Mouse (Mus musculus): Measurements from ENCODE around the gene Rftn1.

Gene Rftn1

DNA sequence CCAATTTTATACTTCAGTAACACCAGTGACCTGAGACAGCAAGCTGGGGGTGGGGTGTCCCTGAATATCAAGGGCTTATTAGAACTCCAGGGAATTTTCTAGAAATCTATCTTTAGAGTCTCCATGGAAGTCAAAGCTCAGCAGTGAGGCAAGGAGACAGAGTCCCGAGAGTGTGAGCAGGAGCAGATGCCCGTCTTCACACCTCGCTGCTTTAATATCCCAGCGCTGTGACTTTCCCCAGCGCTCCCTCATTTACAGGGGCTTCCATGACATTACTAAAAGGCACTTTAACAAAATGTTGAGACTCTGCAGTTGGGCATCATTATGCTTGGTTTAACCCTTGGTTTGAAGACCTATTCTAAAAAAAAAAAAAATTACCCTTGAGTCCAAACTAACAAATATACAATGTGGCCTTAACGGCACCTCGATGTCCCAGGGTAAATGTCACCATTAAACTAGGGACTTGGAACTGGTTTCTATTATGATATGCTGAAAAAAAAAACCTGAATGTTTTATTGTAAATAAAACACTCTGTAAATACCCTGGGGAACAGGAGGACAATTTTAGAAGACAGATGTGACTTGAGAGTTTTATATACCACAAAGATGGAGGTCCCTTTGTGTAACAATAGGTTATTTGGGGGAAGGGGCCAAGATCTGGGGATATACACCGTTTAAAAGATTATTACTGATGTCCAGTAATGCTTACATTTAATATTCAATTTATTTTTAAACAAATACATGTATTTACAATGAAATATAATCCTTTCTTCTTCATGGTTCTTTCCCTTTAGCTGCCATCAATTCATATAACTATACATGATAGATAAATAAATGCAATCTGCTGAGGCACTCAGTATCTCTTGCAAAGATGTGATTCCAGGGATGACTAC is 123.4 kb downstream of the Rftn1 start:
- DNase-seq (ENCODE audit: low spot score in 2 of 2): no peak

DNA sequence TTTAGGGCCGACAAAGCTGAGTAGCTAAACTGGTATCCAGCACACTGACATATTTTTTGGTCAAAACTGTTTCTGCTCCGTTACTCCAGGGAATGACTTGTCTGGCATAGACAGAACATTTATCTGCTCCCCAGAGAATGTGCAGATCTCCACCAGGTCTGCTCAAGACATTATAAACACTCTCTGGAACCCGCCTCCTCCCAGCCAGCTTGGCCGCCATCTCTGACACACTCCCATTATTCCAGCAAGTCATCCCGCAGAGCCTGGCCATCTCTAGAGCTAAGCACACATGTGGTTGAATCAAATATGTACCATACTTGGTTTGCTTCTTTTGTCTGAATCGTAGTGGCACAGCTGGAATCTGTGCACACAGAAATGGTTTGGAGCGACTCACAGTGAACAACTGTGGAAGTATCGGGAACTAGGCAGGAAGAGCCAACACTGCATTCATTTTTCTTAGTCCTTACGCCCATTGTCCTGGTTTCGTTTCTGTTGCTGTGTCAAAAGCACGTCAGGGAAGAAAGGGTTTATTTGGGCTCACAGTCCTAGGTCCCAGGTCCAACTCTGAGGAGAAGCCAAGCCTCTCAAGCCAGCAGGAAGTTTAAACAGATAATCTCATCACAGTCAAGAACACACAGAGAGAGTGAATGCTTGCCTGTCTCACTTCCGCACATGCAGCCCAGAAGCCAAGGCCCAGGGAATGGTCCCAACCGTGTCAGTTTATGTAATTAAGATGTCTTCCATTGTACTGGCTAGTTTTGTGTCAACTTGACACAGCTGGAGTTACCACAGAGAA is 126.4 kb downstream of the Rftn1 start:
- DNase-seq (ENCODE audit: low spot score in 2 of 2): no peak

DNA sequence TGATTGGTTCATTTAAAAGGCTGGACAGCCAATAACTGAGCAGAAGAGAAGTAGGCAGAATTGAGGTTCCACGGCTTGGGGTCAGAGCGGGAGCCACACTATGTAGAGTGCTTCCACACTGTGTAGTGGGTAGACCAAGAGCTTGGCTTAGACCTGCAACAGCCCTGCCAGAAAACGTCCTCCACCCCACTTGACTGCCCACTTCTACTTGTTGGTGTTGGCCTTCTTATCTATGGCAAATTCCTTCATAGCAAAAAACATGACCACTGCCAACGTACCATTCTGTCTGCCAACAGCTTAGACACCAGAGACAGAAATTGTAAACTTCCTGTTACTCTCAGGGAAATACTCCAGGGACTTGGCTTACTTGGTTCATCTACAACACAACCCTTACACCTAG is 127.8 kb downstream of the Rftn1 start:
- no peak for DNase-seq (ENCODE audit: low spot score in 2 of 2)

DNA sequence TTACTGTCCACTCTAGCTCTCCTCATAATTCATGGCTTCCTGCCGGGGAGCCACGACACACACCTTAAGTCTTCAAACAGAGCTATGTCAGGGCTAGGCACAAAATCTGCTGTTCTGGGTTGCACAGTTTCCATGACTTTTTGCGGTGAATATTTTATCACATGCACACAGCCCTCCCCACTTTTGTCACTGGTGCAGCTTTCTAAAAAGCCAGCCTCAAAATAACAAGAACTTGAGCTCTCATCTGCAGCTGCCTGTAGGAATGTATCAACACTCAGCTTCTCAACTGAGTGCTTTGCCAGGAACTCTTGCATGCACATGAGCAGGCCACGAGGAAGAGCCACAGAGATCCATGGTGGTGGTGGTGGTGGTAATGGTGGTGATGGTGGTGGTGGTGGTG is 129.0 kb downstream of the Rftn1 start:
- DNase-seq (ENCODE audit: low spot score in 2 of 2): peak in 1 of 2 experiments; percentile 36

DNA sequence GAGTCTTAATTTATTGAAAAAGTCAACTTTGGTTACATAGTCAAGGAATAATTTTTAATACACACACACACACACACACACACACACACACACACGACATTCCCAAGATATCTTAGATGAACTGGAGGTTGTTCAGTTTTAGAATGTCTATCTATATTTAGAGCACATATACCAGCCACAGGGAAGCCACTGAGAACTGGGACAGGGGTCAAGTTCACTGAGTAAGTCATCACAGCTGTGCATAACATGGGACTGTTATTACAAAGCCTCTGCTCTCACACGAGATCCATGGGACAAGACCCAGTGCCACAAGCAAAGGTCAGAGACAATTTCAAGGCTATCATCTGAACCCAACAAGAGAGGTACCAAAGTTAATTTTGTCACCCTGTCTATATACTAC is 130.3 kb downstream of the Rftn1 start:
- no peak for DNase-seq (ENCODE audit: low spot score in 2 of 2)

DNA sequence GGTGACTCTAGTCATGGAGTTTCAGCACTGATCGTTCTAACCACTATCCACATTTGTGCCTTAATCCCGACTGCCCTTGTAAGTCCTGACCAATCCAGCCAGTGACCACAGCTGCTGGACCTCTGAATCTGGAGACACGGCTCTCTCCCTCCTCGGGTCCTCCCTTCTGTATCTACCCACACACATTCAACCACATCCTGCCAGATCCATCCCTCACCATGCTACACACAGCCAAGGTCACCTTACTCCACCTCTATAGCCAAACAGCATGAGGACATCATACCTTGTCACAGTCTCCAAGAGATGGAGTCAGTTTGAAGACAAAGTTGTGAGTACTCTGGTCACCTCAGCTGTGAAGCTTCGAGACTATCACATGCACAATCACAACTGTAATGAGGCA is 131.1 kb downstream of the Rftn1 start:
- DNase-seq (ENCODE audit: low spot score in 2 of 2): no peak

DNA sequence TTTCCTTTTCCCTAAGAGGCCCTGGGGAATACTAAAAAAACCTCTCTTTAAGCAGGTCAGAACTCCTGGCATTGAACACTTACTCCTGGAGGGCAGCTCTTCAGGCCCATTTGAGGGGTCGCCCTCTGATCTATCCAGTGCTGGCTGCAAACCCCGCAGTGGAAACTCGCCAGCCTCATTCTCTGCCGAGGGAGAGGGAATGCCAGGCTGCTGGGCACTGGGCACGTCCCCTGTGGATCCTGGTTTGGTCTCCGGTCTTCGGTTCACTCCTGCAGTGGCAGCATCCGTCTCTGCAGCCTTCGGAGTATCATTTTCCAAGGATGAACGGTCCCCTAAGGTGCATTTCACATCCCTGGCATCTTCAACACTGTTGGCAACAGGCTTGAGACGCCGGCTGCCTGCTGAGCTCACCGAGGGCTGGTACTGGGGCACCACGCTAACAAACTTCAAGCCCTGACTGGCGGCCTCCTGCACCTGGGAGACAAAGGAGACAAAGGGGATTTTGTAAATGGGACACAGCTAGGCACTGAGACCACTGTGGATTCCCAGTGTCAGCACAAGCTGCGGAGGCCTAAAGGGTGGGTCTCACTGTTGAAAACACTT is 135.2 kb downstream of the Rftn1 start:
- no peak for DNase-seq (ENCODE audit: low spot score in 2 of 2)

DNA sequence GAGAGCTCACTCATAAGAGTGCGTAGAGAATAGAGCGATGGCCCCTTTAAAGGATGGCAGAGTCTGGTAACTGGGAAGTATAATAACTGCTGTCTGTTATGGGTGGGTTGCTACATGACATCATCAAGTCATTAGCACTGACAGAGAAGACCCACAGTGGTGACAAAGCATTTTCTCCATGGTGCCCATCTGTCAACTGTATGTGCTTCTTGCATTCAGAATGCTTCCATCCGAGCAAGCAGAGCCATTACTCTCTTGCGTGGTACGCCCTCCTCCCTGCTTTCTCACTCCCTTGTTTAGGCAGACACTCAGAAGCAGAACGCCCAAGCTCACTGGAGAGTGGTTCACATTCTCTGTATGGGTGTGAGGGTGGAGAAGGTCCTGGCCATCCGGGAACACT is 135.9 kb downstream of the Rftn1 start:
- peak; percentile 30 to 45 for DNase-seq (ENCODE audit: low spot score in 2 of 2)

DNA sequence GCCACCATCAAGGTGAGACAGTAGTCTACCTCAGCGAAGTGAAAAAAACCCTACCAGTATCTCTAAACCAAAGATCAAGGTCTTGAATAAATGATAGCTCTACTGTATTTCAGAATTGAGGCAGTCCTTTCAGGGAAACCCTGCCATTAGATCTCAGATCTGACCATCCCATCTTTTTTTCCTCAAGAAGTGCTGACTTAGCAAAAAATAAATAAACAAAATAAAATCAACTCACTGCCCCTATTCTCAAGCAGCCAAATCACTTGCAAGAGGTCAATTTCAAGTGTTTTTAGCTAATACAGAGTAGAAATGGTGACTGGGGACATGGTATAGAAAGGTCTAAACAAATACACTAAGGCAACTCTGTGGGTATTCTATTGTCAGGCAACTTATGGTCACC is 136.5 kb downstream of the Rftn1 start:
- no peak for DNase-seq (ENCODE audit: low spot score in 2 of 2)

DNA sequence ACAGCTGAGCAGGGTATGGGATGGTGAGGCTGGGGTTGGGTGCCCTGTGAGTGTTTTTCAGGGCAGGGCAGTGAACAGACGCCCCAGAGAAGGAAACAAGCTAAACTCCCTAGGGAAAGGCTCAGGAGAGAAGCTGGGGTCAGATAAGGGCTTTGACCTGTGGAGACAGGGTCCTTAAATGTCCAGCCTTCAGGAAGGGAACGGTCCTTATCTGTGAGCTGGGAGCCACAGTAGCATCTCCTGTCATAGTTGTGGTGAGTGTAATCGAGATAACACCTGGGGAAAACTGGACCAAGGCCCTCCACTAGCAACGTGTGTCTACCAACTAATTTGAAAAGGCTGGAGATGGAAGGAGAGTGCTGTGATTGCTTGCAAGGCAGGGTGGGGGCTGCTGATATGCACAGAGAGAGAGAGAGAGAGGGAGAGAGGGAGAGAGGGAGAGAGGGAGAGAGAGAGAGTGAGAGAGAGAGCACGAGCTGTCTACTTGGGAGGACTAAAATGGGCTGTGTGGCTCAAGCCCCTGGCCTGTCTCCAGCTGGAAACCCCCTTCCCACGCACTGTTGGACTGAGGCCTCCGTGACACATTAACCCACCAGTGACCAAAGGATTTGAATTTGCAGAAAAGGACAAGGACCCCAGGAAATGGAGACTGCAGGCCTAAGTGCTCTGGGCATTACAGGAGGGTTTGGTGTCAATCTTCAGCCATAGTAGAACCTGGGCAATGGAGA is 137.6 kb downstream of the Rftn1 start:
- DNase-seq (ENCODE audit: low spot score in 2 of 2): no peak

DNA sequence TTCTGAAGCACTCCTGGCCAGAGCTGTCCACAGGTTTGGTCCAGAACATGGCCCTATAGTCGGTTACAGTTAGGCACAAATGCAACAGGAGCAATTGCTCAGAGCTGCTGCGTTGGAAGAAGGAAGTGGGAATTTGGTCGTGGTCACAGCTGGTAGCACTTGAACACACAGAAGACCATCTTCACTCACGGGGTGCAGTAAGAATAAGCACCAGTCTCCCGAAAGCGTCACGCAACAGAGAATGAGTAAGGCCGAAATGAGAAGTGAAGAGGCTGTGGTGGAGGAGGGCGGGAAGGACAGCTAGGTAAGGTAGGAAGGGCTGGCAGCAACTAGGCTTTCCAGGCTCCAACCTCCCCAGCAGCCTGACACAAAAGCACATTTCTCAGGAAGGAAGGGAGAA is 140.0 kb downstream of the Rftn1 start:
- DNase-seq (ENCODE audit: low spot score in 2 of 2): no peak

DNA sequence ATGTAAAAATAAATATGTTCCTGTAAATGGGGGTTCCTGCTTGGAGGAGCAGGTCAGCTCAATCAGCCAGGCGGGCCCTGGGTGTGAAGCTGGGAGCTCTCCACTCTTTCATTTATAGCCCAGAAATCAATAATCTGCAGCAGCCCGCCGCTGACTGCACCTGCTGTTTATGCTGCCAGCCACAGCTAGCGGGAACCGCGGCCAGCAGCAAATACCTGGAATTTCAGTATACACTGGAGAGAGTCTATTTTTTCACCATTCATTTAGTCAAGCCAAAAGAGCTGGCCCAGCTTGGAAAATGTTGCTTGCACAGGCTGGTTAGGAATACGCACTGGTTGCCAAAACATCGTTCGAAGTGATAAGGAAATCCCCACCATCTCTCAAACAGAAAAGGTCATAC is 142.3 kb downstream of the Rftn1 start:
- DNase-seq (ENCODE audit: low spot score in 2 of 2): no peak

DNA sequence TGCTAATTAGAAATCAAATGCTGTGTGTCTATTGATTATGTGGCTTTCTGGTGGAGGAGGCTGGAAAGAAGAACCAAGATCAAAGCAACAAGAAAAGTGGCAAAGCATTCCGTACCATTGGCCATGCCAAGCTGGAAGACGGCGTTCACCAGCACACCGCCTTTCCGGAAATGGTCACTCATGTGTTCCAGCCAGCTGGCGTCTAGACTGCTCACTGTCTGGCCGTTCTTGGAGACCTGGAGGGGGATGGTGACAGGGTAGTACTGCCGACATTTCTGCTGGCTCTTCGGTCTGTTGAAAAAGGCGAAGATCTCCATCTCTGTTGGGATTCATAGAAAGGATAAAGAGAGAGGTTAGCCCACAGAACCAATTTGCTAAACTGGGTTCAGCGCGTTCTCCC is 143.3 kb downstream of the Rftn1 start:
- DNase-seq (ENCODE audit: low spot score in 2 of 2): no peak

DNA sequence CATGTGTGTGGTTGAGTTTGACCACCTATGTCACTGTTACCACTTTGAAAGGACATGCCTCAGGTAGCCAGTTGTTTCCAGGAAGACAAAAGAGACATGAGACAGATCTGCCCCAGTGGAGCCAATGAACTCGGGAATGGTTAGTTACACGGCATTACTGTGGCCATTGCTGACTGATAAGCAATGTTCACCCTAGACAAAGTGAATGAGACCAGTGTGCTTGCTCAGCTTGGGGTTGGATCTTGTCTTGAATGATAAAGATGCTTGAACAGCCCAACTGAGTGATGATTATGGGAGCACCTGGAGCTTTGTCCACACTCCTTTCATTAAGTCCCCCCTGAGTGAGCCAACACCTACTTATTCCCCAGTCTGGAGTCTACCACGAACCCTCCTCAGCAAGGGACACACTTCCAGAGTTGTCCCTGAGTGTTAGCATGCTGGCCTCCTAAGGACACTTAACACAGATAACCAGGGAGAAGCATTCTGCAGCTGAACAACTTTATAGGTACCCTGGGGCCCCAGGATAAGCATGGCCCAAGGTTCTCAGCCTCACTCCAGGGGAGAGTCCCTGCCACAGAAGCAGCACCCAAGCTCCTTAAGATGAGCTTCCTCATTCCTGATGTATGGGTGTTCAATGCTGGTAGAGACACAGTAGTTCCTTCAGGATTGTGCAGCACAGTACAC is 149.6 kb downstream of the Rftn1 start:
- no peak for DNase-seq (ENCODE audit: low spot score in 2 of 2)

DNA sequence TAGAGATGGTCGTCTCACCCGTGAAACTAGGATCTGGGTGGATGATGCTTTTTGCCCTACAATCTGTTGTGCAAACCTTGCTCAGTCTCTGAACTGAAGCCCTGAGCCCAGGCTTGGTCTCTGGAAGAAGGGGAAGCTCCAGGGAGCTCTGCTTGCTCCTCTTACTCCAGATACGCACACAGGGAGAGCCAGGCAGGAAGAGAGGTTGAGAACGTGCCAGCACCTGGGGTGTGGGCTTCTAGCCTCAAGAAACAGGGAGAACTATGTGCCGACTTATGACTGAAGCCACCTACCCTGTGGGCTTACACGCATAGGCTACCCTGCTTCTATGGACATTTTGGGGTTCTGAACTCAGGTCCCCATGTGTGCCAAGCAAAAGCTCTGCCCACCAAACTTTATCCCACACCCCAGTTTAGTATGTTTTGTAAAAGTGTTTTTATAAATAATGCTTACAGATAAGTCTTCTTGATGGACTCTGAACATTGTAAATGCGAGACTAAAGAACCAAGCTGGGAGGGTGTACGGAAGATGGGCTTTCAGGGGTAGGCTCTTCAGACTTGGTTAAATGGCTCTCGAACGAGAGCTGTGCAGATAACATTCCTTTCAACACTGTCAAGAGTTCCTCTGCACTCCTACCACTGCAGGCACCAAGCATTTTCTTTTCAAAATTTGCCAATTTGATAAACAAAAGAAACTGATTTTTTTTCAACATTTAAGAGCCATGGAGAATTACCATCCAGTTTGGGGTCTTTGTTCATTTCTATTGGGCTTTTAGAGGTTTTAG is 152.4 kb downstream of the Rftn1 start:
- no peak for DNase-seq (ENCODE audit: low spot score in 2 of 2)

DNA sequence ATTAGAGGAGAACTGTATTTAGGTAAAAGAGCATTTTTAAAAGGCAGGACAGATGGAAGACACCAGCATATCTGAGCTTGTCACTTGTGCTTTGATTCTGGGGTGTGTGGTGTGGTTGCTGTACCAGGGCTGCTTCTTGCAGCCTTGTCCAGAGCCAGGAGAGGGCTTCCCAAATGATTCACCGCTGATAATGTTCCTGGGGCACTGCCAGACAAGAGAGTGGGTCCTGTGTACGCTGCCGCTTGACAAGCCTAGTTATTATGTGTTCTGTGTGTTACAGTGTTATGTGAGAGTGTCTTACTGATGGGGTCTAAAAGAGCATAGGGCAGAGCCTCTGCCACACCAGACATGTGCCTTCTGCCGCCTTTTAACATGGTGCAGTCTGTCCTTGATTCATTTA is 153.1 kb downstream of the Rftn1 start:
- no peak for DNase-seq (ENCODE audit: low spot score in 2 of 2)

DNA sequence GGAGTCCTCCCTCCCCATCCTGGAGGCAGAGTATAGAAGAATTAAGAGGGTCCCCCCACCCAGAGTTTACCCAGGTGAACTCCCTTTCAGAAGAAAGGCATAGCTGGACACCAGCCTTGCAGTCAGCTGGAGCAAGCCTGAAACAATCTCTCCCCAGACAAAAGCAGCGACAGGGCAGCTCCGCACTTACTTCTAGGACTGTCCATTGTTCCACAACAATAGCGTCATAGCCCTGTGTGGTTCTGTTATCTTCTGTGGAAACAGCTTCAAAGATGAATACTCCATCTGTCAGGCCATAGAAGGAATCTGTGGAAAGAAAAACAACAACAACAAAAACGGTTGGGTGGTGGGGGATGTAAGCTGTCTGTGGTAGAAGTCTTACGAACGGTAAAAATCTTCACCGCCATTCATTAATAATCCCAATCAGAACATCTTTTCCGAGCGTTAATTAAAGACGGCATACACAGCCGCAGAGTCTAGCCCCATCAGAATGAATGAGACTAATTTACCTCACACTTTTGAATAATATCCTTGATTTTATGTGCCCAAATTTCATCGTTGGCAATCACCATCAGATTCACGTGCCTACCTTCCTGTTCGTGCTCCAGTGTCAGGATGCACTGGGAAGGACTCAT is 153.6 kb downstream of the Rftn1 start:
- no peak for DNase-seq (ENCODE audit: low spot score in 2 of 2)

DNA sequence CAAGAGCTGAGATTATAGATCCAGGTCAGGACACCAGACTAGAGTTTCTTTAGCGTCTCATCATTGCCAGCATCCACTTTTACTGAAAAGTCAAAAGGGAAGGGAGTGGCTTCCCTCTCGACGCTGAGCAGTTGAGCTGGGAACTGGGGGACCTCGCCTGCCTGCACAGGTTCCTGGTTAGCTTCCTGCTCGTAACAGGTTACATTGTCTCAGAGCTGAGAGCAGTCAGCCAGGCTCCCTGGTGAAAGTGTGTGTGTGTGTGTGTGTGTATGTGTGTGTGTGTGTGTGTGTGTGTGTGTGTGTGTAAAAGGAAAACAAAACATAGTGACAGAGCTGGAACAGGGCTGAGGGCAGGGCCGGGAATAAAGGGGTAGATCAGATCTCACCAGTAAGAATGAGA is 156.8 kb downstream of the Rftn1 start:
- no peak for DNase-seq (ENCODE audit: low spot score in 2 of 2)

DNA sequence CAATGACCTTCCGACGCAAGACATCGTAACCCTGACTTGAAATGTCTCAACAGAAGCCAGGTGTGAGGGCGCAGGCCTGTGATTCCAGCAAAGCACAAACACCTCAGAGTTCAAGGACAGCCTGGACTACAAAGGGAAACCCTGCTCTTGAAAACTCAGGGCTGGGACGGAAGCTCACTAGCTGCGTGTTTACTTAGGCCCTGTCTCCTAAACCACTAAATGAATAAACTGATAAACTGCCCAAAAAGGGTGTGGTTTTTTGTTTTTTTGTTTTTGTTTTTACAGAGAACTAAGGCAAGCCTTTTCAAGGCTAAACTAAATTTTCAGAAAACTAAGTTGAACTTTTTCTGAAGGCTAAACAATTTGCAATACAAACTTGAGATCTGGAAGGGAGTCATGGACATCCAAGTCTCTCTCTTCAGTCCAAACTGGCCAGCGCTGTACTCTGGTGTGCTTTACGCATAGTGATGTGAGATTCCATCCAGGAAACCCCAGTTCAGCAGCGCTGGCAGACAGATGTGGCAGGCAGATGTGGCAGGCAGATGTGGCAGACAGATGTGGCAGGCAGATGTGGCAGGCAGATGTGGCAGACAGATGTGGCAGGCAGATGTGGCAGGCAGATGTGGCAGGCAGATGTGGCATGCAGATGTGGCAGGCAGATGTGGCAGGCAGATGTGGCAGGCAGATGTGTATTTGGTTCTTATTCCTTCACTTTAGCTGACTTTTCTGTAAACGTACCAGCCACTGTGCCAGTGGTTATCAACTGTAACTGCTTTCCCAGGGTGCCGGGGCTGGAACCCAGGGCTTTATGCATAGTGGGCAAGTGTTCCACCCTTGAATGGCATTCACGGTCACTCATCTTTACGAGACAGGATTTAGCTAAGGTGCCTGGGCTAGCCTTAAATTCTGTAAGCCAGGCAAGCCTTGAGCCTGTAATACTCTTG is 158.7 kb downstream of the Rftn1 start:
- no peak for DNase-seq (ENCODE audit: low spot score in 2 of 2)
